Mouse (Mus musculus) neural tube, embryonic 12.5 days (tissue): Measurements from ENCODE around the gene Cytip. TPM values are rescaled to one million over a fixed set of nuclear protein-coding genes. Genes with fewer than 3 reads are reported as not detected.

ENCODE experiments used
- polyA plus RNA-seq: library from polyadenylated mRNA; unstranded; fragments of >200 nt; fragmentation: Nextera tagmentation; extraction: Ambion mirVana; gene quantifications from 2 replicates; pipeline ENCODE4 v1.2.1, GENCODE M21; 2016

Gene Cytip
- polyA plus RNA-seq, 1 experiment from 2014 or later: 0.42 TPM

Other genes with a start within 250 kb of the Cytip start
- 0.41 and 0.42 TPM in 2 replicates for gene Galnt5, start 197.6 kb downstream of the Cytip start, polyA plus RNA-seq
- gene Ermn, start 142.7 kb downstream of the Cytip start, polyA plus RNA-seq: 0.09 and 0.22 TPM in 2 replicates
- 0.20 TPM in 2 replicates for gene Acvr1c, start 162.4 kb upstream of the Cytip start, polyA plus RNA-seq